Mouse (Mus musculus) mouse embryonic stem cell (cell line): ENCODE results near the gene Aldh3b2.
"Not testable (repeated sequence)": the region's sequence is repeated elsewhere in the genome, so short reads cannot be mapped to it uniquely, and the experiment has no call there.

Experiments
- in situ Hi-C, 2 experiments: fragments of 300-500 bp; cut with MboI; formaldehyde crosslinking; loops; 1 replicate in 1 of 2; 3 replicates in 1 of 2; pipeline ENCODE4 v1.14.3; 2019 to 2020; ENCODE audit warnings: low sequenced_read_pairs in 2 of 2, low pct_unique_long_range_greater_than_20kb in 1 of 2, mixed read lengths in 1 of 2; ENCODE audit not compliant: unreplicated experiment in 1 of 2

Aldh3b2 gene

DNA sequence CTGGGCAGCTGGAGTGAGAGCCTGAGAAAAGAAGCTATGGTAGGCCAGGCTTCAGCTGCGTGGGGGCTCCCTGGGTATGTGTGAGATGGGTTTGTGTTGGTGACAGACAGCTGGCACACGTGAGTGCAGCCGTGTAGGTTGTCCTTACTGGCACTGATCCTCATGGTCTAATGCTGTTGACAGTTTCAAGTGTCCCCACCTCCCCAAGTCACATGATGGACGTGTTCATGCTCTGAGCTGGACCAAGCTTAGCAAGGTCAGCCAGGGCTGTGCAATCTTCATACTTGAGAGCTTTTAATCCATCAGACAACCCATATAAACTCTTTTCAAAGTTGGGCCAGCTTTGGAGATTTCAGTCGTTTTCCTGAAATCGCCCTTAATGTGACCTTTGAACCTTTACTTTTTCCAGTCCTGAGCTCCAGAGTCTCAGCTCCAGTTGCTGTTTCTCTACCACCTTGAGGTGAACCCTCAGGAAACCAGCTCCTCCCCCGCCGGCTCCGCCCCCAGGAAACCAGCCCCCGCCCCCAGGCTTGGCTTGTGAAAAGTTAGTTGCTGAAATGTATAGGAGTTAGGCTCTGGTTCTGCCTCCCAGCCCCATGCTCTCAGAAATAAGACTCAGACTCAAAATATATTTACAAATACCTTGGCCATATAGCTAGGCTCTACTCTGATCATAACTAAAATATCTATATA, 26.1 kb upstream of the Aldh3b2 start:
- in situ Hi-C loops: no loop called here

DNA sequence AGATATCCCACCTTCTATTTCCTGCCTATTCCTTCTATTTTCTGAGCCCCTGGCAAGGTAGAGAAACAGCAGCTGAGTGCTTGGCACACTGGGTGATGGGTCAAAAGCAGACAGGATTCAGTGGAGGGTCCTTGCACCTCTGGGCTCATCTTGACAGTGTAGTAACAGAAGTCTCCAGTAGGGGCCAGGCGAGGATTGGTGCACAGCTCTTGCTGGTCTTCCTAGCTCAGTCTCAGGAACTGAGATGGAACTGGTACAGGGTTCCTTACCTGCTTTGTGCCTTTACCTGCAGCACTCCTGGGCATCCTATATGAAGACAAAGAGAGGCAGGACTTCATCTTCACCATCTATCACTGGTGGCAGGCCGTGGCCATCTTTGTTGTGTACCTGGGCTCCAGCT, 25.4 kb upstream of the Aldh3b2 start:
- in situ Hi-C loops: no loop called here

DNA sequence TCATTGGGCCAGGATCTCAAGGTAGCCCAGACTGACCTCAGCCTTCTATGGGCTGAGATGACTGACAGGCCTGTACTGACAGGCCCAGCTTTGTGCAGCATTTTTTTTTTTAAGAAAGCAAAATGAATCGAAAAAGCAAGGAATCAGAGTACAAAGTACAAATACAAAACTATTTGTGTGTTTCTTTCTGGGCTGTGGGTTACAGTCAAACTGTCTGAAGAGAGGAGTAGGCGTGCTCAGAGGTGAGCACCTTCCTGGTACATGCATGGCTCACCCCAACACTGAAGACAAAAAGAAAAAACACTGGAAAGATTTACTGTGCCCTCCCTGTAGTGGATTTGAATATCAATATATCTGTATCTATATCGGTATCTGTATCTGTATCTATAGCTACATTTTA, 24.3 kb upstream of the Aldh3b2 start:
- in situ Hi-C loops: no loop called here

DNA sequence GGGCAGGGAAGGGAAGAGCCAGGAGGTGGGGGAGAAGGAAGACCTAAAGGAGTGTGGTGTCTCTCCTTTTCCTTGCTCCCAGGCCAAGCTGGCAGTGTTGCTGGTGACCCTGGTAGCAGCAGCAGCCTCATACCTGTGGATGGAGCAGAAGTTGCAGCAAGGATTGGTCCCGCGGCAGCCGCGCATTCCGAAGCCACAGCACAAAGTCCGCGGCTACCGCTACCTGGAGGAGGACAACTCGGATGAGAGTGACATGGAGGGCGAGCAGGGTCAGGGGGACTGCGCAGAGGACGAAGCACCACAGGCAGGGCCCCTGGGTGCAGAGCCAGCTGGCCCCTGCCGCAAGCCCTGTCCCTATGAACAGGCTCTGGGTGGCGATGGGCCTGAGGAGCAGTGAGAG, 23.6 kb upstream of the Aldh3b2 start:
- in situ Hi-C loops: no loop called here

DNA sequence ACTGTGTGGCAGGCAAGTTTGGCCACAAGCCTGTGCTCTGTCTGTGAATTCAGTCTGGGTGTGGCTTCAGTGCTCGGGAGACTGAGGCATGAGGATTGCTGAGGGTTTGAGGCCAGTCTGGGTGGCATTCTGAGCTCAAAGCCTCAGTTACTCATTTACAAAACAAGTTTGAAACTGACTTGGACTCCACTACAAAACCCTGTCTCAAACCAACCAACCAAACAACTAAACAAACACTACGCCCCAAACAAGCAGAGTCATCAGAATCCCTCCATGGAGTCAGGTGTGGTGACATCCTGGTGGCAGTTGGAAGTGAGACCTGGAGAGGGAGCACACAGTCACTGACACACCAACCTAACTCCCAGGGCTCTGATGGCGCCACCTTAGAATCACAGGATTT, 21.8 kb upstream of the Aldh3b2 start:
- in situ Hi-C loops: no loop called here

DNA sequence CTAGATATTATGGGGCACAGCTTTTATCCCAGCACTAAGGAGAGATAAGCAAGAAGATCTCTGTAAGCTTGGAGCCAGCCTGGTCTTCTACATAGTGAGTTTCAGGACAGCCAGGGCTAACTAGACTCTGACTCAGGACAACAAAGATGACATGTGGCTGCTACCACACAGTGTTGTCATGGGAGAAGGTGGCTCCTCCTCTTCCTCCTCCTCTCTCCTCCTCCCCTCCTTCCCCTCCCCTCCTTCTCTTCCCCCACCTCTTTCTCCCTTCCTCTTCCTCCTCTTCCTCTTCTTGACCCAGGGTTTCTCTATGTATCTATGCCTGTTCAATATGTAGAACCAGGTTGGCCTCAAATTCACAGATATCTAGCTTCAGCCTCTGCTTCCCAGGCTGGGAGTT, 20.7 kb upstream of the Aldh3b2 start:
- in situ Hi-C loops: no loop called here

- in situ Hi-C loops: no loop called here
These were observed 20.0 kb upstream of the Aldh3b2 start for GRCm38 (mm10) chr19:3952099-3952498.

- in situ Hi-C loops: no loop called here
These were observed 17.1 kb upstream of the Aldh3b2 start for GRCm38 (mm10) chr19:3955033-3955432.

DNA sequence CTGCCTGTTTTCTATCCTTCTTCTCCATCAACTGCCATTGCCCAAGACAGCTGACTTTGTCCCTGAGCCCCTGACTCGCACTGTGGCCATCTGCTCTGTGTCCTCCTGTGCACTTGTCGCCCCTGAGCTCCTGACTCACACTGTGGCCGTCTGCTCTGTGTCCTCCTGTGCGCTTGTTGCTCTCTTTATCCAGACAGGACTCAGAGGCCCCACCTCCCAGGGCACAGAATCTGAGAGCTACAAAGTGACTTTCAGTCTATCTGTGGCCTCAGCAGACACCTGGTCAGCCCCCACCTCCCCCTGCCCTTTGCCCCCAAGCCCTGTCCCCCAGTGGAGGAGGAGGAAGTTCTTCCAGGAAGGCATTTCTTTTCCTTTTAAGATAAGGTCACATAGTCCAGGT, 16.3 kb upstream of the Aldh3b2 start:
- in situ Hi-C loops: no loop called here

DNA sequence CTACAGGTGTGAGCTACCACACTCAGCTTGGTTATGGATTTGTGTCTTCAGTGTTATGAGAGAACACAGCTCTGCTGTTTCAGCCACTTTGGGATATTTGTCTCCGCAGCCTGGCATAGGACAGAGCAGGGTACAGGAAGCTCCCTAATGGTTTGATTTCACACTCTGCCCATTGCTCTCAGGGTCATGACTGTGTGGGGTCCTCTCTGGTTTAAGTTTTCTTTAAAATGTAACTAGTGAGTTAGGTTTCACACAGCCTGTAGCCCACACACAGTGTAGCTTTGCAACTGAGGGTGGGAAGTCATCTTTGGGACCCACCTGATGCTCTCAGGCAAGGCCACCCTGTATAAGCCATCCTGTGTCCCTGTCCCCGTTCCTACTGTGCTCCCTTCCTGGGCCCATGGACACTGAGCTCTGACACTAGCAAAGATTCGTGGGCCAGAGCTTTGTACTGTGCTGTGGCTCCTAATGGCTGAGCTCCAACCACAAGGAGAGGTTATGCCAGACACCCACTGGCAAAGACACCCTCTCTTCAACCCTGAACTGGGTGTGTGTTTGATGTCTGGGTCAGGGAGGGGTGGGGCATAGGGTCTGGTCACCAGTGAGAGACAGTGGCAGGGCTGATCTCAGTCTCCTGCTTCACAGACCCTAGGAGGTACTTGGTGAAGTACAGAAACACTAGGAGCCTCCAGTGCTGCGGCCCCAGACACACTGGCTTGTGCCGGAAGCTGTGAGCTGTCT, 14.7 kb upstream of the Aldh3b2 start:
- in situ Hi-C loops: not testable (repeated sequence)

DNA sequence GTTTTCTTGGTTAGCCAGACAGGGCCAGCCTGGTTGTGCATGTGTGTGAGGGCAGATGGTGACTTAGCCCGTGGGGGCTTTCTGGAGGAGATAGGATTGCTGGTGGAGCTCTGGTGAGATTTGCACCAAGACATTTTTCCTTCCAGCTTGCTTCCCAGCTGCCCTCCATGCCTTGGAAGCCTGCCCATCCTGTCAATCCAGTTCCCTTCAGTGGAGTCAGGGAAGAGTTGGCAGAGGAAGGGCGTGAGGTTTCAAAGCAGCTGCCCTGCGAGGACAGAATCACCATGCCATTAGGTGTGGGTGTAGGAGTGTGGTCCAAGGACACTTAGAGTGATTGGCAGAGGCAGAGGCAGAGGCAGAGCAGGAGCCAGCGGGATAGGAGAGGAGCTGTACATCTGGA, 13.7 kb upstream of the Aldh3b2 start, which contains the start of gene Aldh3b3:
Gene Aldh3b3 (plus strand): TSS at position 176 of the 400 bp plus-strand sequence.
- in situ Hi-C loops: no loop called here

DNA sequence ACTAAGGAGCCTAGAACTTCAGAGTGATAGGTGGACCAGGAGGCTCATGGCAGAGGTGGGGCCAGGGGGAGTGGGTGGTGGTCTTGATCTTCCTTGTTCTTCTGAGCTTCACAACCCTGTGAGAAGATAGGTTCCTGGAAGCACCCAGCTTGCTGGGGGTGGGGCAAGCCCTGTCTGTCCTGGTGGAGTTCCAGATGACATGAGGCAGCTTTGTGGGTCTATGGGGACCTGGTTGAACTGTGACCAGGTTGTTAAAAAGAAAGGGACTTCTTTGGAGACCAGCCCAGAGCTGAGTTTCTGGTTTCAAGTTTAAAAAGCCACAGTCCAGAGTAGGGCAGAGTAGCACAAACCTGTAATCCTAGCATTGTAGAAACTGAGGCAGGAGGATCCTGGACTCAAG, 13.1 kb upstream of the Aldh3b2 start:
- in situ Hi-C loops: no loop called here

DNA sequence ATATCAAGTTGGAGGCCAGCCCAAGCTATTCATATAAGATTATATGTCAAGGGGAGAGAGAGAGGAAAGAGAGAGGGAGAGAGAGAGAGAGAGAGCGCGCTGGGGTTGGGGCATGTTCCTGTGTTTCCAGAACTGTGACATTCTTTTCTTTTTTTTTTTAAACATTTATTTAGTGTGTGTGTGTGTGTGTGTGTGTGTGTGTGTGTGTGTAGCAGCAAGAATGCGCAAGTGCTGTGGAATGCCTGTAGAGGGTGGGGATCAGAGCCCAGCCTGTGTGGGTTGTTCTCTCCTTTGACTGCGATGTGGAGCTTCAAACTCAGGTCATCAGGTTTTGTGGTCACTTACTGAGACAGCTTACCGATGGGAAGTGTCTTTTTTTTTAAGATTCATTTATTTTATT, 11.9 kb upstream of the Aldh3b2 start:
- in situ Hi-C loops: no loop called here

DNA sequence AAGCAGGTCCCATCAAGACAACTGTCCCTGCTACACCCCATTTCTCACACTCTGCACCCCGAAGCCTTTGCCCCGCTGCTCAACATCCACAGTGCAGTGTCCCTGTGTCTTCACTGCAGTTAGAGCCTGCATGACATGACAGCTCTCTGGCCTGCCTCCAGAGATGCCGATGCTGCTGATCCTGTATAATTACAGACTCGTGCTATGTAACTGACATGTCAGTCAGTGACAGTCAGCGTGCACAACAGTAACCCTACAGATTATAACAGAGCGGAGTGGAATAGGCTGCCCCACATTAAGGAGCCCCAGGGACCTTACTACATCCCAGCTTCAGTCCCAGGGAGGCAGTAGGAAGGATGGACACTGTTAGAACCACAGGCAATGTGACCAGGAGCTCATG, 10.3 kb upstream of the Aldh3b2 start:
- in situ Hi-C loops: not testable (repeated sequence)

GRCm38 (mm10) chr19:3962469-3962868, 9.7 kb upstream of the Aldh3b2 start:
- in situ Hi-C loops: no loop called here

GRCm38 (mm10) chr19:3964030-3964429, 8.1 kb upstream of the Aldh3b2 start:
- in situ Hi-C loops: no loop called here

DNA sequence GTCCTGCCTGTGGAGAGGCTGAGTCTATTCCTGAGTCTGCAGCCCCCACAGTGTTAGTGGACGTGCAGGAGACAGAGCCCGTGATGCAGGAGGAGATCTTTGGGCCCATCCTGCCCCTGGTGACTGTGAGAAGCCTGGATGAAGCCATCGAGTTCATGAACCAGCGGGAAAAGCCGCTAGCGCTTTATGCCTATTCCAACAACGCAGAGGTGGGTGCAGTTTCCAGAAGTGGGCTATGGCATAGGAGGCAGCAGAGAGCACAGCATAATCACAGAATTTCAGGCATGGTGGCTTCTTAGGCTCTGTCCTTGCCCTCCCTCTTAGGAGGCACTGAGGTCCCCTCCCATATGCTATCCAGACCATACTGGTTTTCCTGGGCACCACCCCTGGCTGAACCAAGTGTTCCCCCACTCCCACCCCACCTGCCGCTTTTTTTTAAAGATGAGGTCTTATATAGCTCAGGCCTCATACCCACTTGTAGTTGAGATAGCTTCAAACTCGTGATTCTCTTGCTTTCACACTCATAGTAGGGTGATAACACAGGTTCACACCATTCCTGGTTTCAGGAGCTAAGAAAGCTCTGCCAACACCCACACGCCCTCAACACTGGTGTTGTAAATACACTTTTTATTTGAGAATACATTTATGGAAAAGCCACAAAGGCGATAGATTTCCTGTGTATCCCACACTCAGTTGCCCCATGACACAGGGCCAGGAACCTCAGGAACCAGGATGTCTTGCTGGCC, 5.6 kb upstream of the Aldh3b2 start:
- in situ Hi-C loops: no loop called here

- in situ Hi-C loops: no loop called here
These were observed 4.9 kb upstream of the Aldh3b2 start for GRCm38 (mm10) chr19:3967258-3967657.

- in situ Hi-C loops: not testable (repeated sequence)
These were observed 2.5 kb downstream of the Aldh3b2 start for GRCm38 (mm10) chr19:3974608-3975007.
